Mouse (Mus musculus): ENCODE measurements around the gene 9330161L09Rik. TPM values are rescaled to one million over a fixed set of nuclear protein-coding genes. Genes with fewer than 3 reads are reported as not detected.
A peak's percentile ranks its signal among the peaks of the same experiment; 100 is the strongest.

9330161L09Rik gene
- polyA plus RNA-seq, 1 experiment from 2014 or later, result 0.29 TPM

DNA sequence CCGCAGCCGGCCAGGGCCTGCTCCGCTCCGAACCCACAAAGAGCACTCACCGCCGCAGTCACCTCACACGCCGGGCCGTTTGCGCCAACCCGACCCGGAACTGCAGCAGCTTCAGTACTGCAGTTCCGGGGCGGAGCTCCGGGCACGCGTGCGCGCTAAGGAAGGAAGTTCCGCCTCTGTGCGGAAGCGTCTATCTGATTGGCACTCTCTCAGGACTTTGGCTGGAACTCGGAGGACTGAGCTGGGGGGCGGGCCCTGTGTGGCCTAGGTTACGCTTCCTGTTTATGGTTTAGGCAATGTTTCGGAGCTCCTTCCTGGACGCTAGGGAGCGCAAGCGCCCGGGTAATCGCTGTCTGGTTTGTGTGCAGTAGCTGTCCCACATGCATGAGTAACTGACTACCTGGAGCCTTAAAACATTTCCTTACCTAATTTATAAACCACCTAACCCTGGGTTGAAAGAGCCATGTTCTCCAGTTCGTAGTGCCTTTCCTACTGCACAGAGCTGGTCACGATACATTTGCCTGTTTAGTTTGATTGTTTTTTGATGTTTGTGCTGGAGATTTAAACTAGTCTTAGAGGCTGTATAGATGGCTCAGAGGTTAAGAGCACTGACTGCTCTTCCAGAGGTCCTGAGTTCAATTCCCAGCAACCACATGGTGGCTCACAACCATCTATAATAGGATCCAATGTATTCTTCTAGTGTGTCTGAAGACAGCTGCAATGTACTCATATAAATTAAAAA, 18.3 kb upstream of the 9330161L09Rik start, which contains the start of gene Ddx24:
TSS of gene Ddx24 (minus strand) at position 102 of the 742 bp plus-strand sequence.
- H3K4me2 ChIP-seq (replicated peaks), result peak within 1 kb of the TSS; percentile 77
- no peaks in the 10 kb centered on the region for H3K27me3 ChIP-seq
- H3K36me3 ChIP-seq, result peaks cover 21% of the 10 kb centered on the region
- no peak within 1 kb of the TSS; the same call in 1 of the 2 replicates for H3K27ac ChIP-seq
- WGBS, result 1% methylated on average over 33 of the region's 33 CpGs
- peak within 1 kb of the TSS; percentile 93 for H3K4me3 ChIP-seq
- H3K9me3 ChIP-seq, result no peaks in the 10 kb centered on the region
- peak; percentile 99 for ATAC-seq (ENCODE audit: low FRiP score, low read depth)
- H3K9ac ChIP-seq, result peak within 1 kb of the TSS; percentile 91
- peaks cover 34% of the 10 kb centered on the region for H3K4me1 ChIP-seq

DNA sequence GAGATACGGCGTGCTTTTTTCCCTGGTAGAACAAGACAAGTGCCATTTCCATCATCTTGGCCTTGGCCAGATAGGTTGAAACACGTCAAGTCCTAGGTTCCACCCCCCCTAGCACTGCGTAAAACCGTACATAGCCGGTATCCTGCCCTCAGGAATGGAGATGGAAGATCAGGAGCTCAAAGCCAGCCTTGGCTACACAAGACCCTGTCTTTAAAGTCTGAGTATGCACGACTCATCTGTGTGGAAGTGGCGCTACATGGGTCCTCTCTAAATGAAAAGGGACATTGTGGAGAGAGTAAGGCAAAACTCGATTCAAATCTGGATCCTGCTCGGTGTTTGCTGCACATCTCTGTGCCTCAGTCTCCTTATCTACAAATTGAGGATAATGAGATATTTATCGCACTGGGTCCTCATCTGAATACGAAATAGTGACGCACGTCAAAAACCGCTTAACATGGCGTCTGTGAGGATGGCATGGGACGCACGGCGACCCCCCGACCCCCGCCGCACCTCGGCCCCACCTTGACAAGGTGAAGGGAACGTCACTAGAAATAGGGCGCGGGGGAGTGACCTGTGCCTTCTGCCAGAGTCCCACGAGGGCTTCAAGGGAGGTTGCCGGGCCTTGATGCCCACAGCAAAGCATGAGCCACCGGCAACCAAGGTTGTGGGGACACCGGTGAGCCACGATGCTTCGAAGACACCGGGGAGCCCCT, 17.6 kb upstream of the 9330161L09Rik start:
- Histone ChIP-seq H3K9ac (peak overlapping the region; percentile 91), H3K36me3 (peaks cover 21% of the 10 kb centered on the region), H3K9me3 (no peaks in the 10 kb centered on the region), H3K4me1 (peaks cover 34% of the 10 kb centered on the region), H3K4me2 (replicated peaks) (peak overlapping the region; percentile 77), H3K27me3 (no peaks in the 10 kb centered on the region), H3K4me3 (peak overlapping the region; percentile 93), H3K27ac (no peak overlapping the region)
- 10% methylated on average over 33 of the region's 33 CpGs for WGBS
- peak; percentile 37; the same call in 1 of the 2 replicates for ATAC-seq (ENCODE audit: low FRiP score, low read depth)

DNA sequence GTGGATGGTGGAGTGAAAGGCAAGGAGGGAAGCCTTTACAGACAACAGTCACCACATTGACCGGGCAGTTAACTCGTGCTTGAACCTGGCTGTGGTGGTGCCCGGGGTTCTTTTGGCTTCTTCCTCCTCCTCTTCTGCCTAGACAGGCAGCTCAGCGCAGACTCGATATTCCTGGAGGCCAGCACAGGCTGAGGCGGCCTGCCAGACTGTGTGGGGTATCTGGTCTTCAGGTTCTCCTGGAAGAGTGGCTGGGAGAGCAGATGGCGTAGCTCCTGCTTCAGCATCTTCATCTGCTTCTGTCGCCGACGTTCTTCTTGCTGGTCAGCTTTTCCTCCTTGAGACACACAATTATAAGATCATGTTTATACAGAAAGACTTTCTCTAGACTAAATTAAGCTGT, 524 bp upstream of the 9330161L09Rik start:
- no peak overlapping the region for H3K27ac ChIP-seq
- peaks cover 99% of the 10 kb centered on the region for H3K36me3 ChIP-seq
- H3K9ac ChIP-seq, result no peak overlapping the region
- H3K4me1 ChIP-seq, result no peaks in the 10 kb centered on the region
- 95% methylated on average over 10 of the region's 10 CpGs for WGBS
- no peak overlapping the region for H3K4me2 ChIP-seq (replicated peaks)
- H3K4me3 ChIP-seq, result no peak overlapping the region
- no peaks in the 10 kb centered on the region for H3K27me3 ChIP-seq
- no peak for ATAC-seq (ENCODE audit: low FRiP score, low read depth)
- no peaks in the 10 kb centered on the region for H3K9me3 ChIP-seq

DNA sequence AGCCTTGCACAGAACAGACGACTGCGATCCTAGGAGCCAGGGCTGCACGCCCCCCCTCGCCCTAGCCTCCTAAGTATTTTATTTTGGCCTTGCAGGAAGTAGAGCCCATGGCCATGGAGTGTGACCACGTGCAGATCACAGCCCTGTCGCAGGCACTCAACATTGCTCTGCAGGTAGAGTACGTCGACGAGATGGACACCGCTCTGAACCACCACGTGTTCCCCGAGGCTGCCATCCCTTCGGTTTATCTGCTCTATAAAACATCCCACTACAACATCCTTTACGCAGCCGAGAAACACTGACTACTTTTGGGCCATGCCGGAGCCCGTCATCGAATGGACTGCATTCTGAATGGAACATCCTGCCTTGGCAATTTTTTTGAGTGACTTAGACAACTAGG, 3.5 kb downstream of the 9330161L09Rik start:
- no peak for ATAC-seq (ENCODE audit: low FRiP score, low read depth)

DNA sequence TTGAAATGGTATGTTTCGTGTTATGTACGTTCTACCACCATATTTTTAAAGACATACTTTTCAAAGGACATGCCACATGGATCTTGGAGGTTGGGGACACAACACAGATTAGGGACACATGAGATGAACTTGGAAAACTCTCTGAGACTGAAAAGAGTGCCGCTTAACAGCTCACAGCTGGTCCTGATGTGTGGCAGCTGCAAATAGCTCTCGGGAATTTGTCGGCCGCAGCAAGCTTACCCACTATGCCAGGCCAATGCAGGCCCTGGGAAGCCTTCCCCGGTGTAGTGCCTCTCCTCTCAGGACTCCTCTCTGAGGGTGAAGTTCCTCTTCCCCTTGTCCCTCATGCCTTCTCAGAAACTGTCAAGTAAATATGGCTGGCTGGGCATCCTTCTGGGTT, 10.9 kb downstream of the 9330161L09Rik start:
- ATAC-seq (ENCODE audit: low FRiP score, low read depth), result no peak
- 63% methylated on average over 7 of the region's 7 CpGs for WGBS

More for the DNA sequence above, 3.5 kb downstream of the 9330161L09Rik start:
- Histone ChIP-seq H3K4me3 (no peak overlapping the region), H3K9me3 (no peaks in the 10 kb centered on the region), H3K36me3 (peaks cover 86% of the 10 kb centered on the region), H3K27ac (no peak overlapping the region), H3K27me3 (no peaks in the 10 kb centered on the region), H3K4me2 (replicated peaks) (no peak overlapping the region), H3K9ac (no peak overlapping the region), H3K4me1 (no peaks in the 10 kb centered on the region)
- WGBS, result 86% methylated on average over 18 of the region's 18 CpGs

DNA sequence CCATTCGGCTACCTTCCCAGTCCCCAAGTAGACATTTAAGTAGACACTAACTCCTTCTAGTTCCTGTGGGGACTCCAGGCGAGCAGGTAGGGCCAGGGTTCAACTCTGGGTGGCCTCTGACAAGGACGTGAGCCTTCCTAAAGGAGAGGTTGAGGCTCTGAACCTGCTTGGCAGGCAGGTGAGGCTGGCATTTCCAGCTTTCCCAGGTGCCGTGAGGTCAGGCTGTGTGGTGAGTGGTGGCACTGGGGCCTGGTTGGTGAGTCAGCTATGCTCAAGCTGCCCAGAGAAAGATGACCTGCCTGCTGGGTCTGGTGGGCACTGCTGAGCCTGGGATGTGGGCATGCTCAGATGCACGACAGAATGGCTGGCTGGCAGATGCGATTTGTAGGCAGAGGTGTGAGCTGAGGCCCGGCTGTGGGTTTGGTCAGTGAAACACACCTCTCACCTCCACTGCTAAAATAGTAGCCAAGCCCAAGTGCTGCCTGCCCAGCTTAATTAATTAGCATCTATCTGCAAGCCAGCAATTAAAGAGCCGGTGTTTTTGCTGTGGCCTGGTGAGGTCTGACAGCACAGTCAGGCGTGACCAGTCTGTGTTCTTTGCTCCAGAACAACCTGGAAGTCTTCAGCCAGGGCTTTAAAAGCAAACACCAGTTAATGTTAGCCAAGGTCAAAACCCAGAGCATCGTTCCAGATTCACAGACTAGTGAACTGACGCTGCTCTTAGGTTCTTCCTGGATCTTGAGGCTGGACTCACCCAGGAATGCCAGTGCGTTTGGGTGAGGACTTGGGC, 11.9 kb downstream of the 9330161L09Rik start:
- Histone ChIP-seq H3K4me1 (no peaks in the 10 kb centered on the region), H3K27ac (no peak overlapping the region), H3K4me3 (no peak overlapping the region), H3K36me3 (peaks cover 5% of the 10 kb centered on the region; the same call in 1 of the 2 replicates), H3K9ac (no peak overlapping the region), H3K27me3 (no peaks in the 10 kb centered on the region), H3K4me2 (replicated peaks) (no peak overlapping the region), H3K9me3 (no peaks in the 10 kb centered on the region)
- ATAC-seq (ENCODE audit: low FRiP score, low read depth), result no peak
- 62% methylated on average over 12 of the region's 12 CpGs for WGBS

More for the DNA sequence above, 10.9 kb downstream of the 9330161L09Rik start:
- Histone ChIP-seq H3K9ac (no peak overlapping the region), H3K9me3 (no peaks in the 10 kb centered on the region), H3K27me3 (no peaks in the 10 kb centered on the region), H3K36me3 (peaks cover 15% of the 10 kb centered on the region; the same call in 1 of the 2 replicates), H3K4me1 (no peaks in the 10 kb centered on the region), H3K4me3 (no peak overlapping the region), H3K4me2 (replicated peaks) (no peak overlapping the region), H3K27ac (no peak overlapping the region)

DNA sequence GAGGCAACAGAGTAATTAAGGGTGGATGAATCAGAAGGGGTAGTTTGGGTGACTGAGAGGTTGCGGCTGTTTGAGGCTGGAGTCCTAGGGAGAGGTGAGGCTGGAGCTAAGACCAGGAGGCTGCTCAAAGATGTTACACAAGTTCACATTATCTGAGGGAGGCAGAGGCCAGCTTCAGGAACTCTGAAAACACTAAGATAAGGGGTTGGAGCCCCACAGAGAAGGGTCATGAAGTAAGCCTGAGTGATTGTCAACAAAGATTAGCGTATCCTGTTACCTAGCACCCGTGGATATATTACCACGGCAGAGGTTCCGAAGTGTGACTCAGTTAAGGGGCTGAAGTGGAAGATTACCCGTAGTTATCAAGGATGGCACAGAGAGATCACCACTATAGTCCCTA, 14.1 kb downstream of the 9330161L09Rik start:
- WGBS, result 52% methylated on average over 6 of the region's 6 CpGs
- no peak overlapping the region for H3K4me2 ChIP-seq (replicated peaks)
- H3K27me3 ChIP-seq, result no peaks in the 10 kb centered on the region
- no peaks in the 10 kb centered on the region for H3K36me3 ChIP-seq
- no peaks in the 10 kb centered on the region for H3K9me3 ChIP-seq
- H3K9ac ChIP-seq, result no peak overlapping the region
- no peak overlapping the region for H3K27ac ChIP-seq
- ATAC-seq (ENCODE audit: low FRiP score, low read depth), result no peak
- H3K4me1 ChIP-seq, result peaks cover 13% of the 10 kb centered on the region
- H3K4me3 ChIP-seq, result no peak overlapping the region

DNA sequence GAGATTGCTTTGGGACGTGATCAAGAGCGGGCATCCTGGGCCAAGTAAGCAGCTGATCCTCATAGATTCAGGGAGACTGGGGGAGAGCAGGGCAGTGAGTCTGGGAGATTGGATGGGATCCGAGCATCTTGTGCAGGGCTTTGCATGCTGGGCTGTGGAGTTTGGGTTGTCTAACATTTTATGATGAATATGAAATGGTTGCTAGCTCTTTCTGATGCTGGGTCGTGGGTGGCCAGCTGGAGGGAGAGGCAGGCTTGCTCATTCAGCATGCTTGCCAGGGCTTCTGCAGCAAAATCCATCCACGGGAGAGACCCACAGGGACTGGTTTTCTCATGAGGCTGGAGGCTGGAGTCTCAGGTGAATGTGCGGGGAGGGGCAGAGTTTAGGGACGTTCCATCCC, 16.5 kb downstream of the 9330161L09Rik start:
- H3K4me3 ChIP-seq, result no peak overlapping the region
- H3K36me3 ChIP-seq, result no peaks in the 10 kb centered on the region
- H3K27ac ChIP-seq, result no peak overlapping the region; the same call in 1 of the 2 replicates
- H3K9me3 ChIP-seq, result no peaks in the 10 kb centered on the region
- H3K4me1 ChIP-seq, result peaks cover 13% of the 10 kb centered on the region
- no peaks in the 10 kb centered on the region for H3K27me3 ChIP-seq
- 0 out of 2 replicates have a peak overlapping the region, but pooled peaks have one; percentile 14 for H3K4me2 ChIP-seq (replicated peaks)
- H3K9ac ChIP-seq, result no peak overlapping the region
- WGBS, result 81% methylated on average over 7 of the region's 7 CpGs
- no peak for ATAC-seq (ENCODE audit: low FRiP score, low read depth)

DNA sequence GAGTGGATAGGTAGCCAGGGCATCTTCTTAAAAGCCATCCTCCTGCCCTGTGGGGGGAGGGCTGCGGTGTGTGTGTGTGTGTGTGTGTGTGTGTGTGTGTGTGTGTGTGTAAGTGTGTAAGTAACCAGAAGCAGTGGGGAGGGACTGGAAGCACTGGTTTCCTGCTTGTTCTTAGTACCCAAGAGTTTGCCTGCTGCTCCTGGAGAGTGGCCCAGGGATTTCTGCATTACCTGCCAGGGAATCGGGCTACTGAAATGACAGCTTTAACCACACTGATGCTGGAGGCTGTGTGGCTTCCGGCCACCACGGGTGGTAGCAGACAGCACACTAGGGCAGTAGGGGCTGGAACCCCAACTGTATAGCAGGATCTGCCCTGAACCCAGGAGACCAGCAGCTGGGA, 17.6 kb downstream of the 9330161L09Rik start:
- Histone ChIP-seq H3K27ac (no peak overlapping the region), H3K36me3 (no peaks in the 10 kb centered on the region), H3K9ac (peak overlapping the region; percentile 51; the same call in 1 of the 2 replicates), H3K4me2 (replicated peaks) (peak overlapping the region; percentile 86), H3K4me1 (peaks cover 13% of the 10 kb centered on the region), H3K27me3 (no peaks in the 10 kb centered on the region), H3K4me3 (no peak overlapping the region), H3K9me3 (no peaks in the 10 kb centered on the region)
- 83% methylated on average over 4 of the region's 4 CpGs for WGBS
- no peak for ATAC-seq (ENCODE audit: low FRiP score, low read depth)

DNA sequence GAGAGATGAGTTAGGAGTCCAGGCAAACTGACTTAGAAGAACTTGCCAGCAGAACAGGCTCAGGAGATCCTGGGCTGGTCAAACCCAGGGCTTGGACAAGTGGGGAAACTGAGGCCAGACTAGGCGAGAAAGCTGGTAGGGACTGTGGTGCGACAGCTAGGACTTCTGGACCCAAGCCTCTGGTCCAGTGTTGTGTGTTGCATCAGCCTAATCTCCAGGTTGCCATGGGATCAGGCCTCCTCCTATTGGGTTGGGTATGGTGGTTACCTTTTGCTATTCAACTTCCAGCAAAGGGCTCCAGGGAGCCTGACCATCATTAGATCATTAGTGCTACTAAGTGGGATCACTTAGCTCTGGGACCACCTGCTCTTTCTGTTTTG, 18.3 kb downstream of the 9330161L09Rik start:
- Histone ChIP-seq H3K27me3 (no peaks in the 10 kb centered on the region), H3K36me3 (no peaks in the 10 kb centered on the region), H3K9ac (peak overlapping the region; percentile 84), H3K27ac (no peak overlapping the region), H3K4me1 (peaks cover 13% of the 10 kb centered on the region), H3K4me3 (peak overlapping the region; percentile 79), H3K4me2 (replicated peaks) (peak overlapping the region; percentile 86), H3K9me3 (no peaks in the 10 kb centered on the region)
- 68% methylated on average over 2 of the region's 2 CpGs for WGBS
- ATAC-seq (ENCODE audit: low FRiP score, low read depth), result no peak

DNA sequence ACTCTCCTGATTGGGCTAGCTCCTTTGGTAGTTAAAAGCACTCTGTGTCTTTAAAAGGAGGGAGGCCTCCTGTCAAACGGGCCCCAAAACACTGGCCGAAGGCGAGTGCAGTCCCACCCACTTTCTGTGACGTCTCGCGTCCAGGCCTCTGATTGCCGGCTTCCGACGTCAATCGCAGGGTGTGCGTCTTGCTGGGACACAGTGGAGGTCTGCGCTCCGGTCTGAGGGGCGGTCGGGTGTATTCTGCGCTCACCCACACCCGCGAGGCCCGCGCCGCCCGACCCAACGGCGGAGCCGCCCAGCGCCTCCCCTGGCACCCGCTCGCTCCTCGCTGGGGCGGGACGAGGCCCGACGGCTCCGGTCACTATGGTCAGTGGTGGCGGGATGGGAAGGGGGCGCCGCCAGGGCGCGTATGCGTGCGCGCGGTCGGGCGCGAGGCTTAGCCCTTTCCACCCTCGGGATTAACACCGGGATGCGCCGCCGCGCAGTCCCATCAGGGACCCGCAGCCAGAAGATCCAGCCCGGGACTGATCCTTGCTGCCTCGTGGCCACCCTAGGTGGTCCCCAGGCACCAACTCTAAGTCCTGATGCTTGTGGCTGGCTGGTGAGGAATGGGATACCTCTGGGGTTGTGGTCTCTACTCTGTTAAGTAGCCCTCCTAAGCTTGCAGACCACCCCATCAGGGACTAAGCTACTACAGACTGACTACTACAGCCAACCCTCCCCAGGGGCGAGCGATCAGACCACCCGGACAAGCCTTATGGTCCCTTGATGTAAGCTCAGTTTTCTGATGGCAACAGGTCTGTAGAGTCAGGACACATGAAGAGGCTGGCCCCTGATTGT, 18.9 kb downstream of the 9330161L09Rik start, which contains the start of gene Otub2:
TSS of gene Otub2 (plus strand) at position 178 of the 843 bp plus-strand sequence.
- WGBS, result 1% methylated on average over 57 of the region's 58 CpGs
- no peaks in the 10 kb centered on the region for H3K36me3 ChIP-seq
- peak within 1 kb of the TSS; percentile 84 for H3K9ac ChIP-seq
- H3K4me1 ChIP-seq, result peaks cover 13% of the 10 kb centered on the region
- peak within 1 kb of the TSS; percentile 86 for H3K4me2 ChIP-seq (replicated peaks)
- no peaks in the 10 kb centered on the region for H3K9me3 ChIP-seq
- H3K4me3 ChIP-seq, result peak within 1 kb of the TSS; percentile 79
- H3K27me3 ChIP-seq, result no peaks in the 10 kb centered on the region
- H3K27ac ChIP-seq, result peak within 1 kb of the TSS; percentile 65; the same call in 1 of the 2 replicates
- peak; percentile 99 for ATAC-seq (ENCODE audit: low FRiP score, low read depth)
